In genomic region chr2:12206353-12206752, GRCm38 (mm10) we compare ENCODE assay signal across 25 mouse cellular contexts.
DNase-seq lines count a peak whose midpoint lies in the region; ATAC-seq and TF ChIP-seq lines count a peak whose summit lies in the region.
"Had no signal": no experiment of that assay in that cellular context is flagged by ENCODE, and none has a peak within 500 bp of the region (broad histone marks: within the 10 kb centered on the region; RNA-seq: fewer than 3 reads in every experiment).

No protein-coding gene starts in this region.

- no peak for TF ChIP-seq CTCF in bone marrow, adult 2 months (IDR thresholded peaks at IDR 0.05; ENCODE audit: control insufficient read depth, insufficient read depth, low read length)

- no peaks in the 10 kb centered on the region for H3K27me3 ChIP-seq in midbrain, embryonic 15.5 days (replicated peaks)
- H3K27me3 ChIP-seq: embryonic facial prominence, embryonic 13.5 days; forebrain, embryonic 13.5 days; liver, embryonic 15.5 days; lung, embryonic 15.5 days had no signal

- H3K4me1 ChIP-seq in ES-E14 (ENCODE audit: control insufficient read depth in 2 of 2, insufficient read depth in 2 of 2, low read length in 2 of 2, poor library complexity in 1 of 2) = 0 out of 4 replicates have a peak, but pooled peaks cover 0 to 1% of the 10 kb centered on the region in 2 experiments
- H3K4me1 ChIP-seq in bone marrow, adult 2 months (ENCODE audit: control insufficient read depth, insufficient read depth, low read length) = peaks cover 5% of the 10 kb centered on the region; the same call in 1 of the 2 replicates
- no peaks in the 10 kb centered on the region for H3K4me1 ChIP-seq in midbrain, embryonic 15.5 days
- H3K4me1 ChIP-seq: forebrain, embryonic 13.5 days; hindbrain, embryonic 10.5 days; liver, embryonic 15.5 days; lung, embryonic 15.5 days had no signal

- no peak overlapping the region for H3K27ac ChIP-seq in ES-E14 (ENCODE audit: insufficient read depth, low read depth, low read length, poor library complexity, severe bottlenecking)
- H3K27ac ChIP-seq in bone marrow, adult 2 months (ENCODE audit: control insufficient read depth, insufficient read depth, low read depth, low read length, poor library complexity) = peak overlapping the region; percentile 36
- H3K27ac ChIP-seq in midbrain, embryonic 15.5 days = no peak overlapping the region
- H3K27ac ChIP-seq: embryonic facial prominence, embryonic 13.5 days; forebrain, embryonic 13.5 days; gastrocnemius, adult 2 months; hindbrain, embryonic 10.5 days; limb, embryonic 15.5 days; liver, embryonic 15.5 days; lung, embryonic 15.5 days had no signal

- no peak overlapping the region for H3K4me3 ChIP-seq in ES-E14 (ENCODE audit: insufficient read depth in 1 of 2, low read depth in 1 of 2, low read length in 2 of 2, poor library complexity in 1 of 2, severe bottlenecking in 1 of 2)
- H3K4me3 ChIP-seq in bone marrow, adult 2 months (replicated peaks; ENCODE audit: control insufficient read depth, low read depth, low read length) = no peak overlapping the region
- H3K4me3 ChIP-seq in midbrain, embryonic 15.5 days = no peak overlapping the region
- H3K4me3 ChIP-seq: embryonic facial prominence, embryonic 13.5 days; forebrain, embryonic 13.5 days; gastrocnemius, adult 2 months; hindbrain, embryonic 10.5 days; limb, embryonic 15.5 days; liver, embryonic 15.5 days; lung, embryonic 15.5 days had no signal

- peak; percentile 8 for DNase-seq in ES-E14 (ENCODE audit: low read depth, low spot score)
- DNase-seq in thymus, postnatal 25 days = no peak
- no peak for DNase-seq in thymus, postnatal 36 days
- DNase-seq: adrenal gland, adult 8-10 months; cerebellum, adult 2 months; cerebellum, postnatal 25 days; embryo, embryonic 11 days; gastrocnemius, adult 2 months; kidney, postnatal 4 days; left cerebral cortex, postnatal 4 days; midbrain, embryonic 14.5 days; right cerebral cortex, postnatal 25 days; thymus, postnatal 14 days had no signal

- in situ Hi-C loops in ES-E14 (cut with MboI; ENCODE audit: low sequenced_read_pairs in 2 of 2, unreplicated experiment in 2 of 2) = no loop called here

- H3K36me3 ChIP-seq in ES-E14 (ENCODE audit: control insufficient read depth, insufficient read depth, low read length, poor library complexity, severe bottlenecking) = no peaks in the 10 kb centered on the region
- no peaks in the 10 kb centered on the region for H3K36me3 ChIP-seq in midbrain, embryonic 15.5 days (replicated peaks)
- H3K36me3 ChIP-seq: hindbrain, embryonic 10.5 days; limb, embryonic 15.5 days; liver, embryonic 15.5 days; lung, embryonic 15.5 days had no signal

- H3K9me3 ChIP-seq in ES-E14 (ENCODE audit: control insufficient read depth, insufficient read depth, low read depth, low read length) = no peaks in the 10 kb centered on the region
- no peaks in the 10 kb centered on the region for H3K9me3 ChIP-seq in midbrain, embryonic 15.5 days
- H3K9me3 ChIP-seq: embryonic facial prominence, embryonic 13.5 days; forebrain, embryonic 13.5 days; hindbrain, embryonic 10.5 days; limb, embryonic 15.5 days; liver, embryonic 15.5 days; lung, embryonic 15.5 days had no signal

- no peak overlapping the region for H3K9ac ChIP-seq in ES-E14 (ENCODE audit: insufficient read depth, low read depth, low read length, poor library complexity, severe bottlenecking)
- H3K9ac ChIP-seq in midbrain, embryonic 15.5 days = no peak overlapping the region
- H3K9ac ChIP-seq: embryonic facial prominence, embryonic 13.5 days; forebrain, embryonic 13.5 days; limb, embryonic 15.5 days; liver, embryonic 15.5 days; lung, embryonic 15.5 days had no signal

- 17% methylated on average over 5 of the region's 5 CpGs for WGBS in bone marrow, adult 2 months
- WGBS in midbrain, embryonic 15.5 days = 69% methylated on average over 5 of the region's 5 CpGs

- no peak overlapping the region for H3K4me2 ChIP-seq in midbrain, embryonic 15.5 days
- H3K4me2 ChIP-seq: embryonic facial prominence, embryonic 13.5 days; forebrain, embryonic 13.5 days; limb, embryonic 15.5 days; liver, embryonic 15.5 days; lung, embryonic 15.5 days had no signal

- ATAC-seq in megakaryocyte, adult 5-6 weeks (ENCODE audit: poor library complexity, severe bottlenecking) = peak; percentile 96
- ATAC-seq in neutrophil, adult 5-6 weeks (ENCODE audit: extremely low read depth, insufficient number of reproducible peaks, low FRiP score, poor library complexity, severe bottlenecking) = peak; percentile 90
- no peak for ATAC-seq in midbrain, embryonic 15.5 days (replicated peaks)
- ATAC-seq: activated CD4-positive, CD25-positive, alpha-beta regulatory T cell, adult 4 months; forebrain, embryonic 13.5 days; intestine, postnatal 0 days had no signal

- no peak for TF ChIP-seq POLR2A in bone marrow, adult 2 months (IDR thresholded peaks at IDR 0.05; ENCODE audit: borderline replicate concordance, control insufficient read depth, low read depth, low read length)

TF ChIP-seq in ES-E14, 5 proteins besides CTCF, POLR2A, EP300 and RAD21:
- TF ChIP-seq ZC3H11A (IDR thresholded peaks at IDR 0.05; ENCODE audit: borderline replicate concordance, low read depth, low read length) = no peak
- TF ChIP-seq ZNF384 (IDR thresholded peaks at IDR 0.05; ENCODE audit: low read depth, low read length) = no peak
- no peak for TF ChIP-seq CHD2 (IDR thresholded peaks at IDR 0.05; ENCODE audit: low read depth, low read length)
- TF ChIP-seq HCFC1 (IDR thresholded peaks at IDR 0.05; ENCODE audit: borderline replicate concordance, insufficient read depth, low read length) = no peak
- no peak for TF ChIP-seq MAFK (IDR thresholded peaks at IDR 0.05; ENCODE audit: insufficient read depth, low read depth, low read length)
TF ChIP-seq in ES-E14: peak in this region for 0.
